Mouse (Mus musculus) stomach, postnatal 0 days (tissue): ENCODE data around the gene Naaladl2. TPM values are rescaled to one million over a fixed set of nuclear protein-coding genes. Genes with fewer than 3 reads are reported as not detected.

Source experiments
- ATAC-seq: fragments of 200-750 bp; cut with Nextera tagmentation; 2 replicates; pipeline ENCODE4 v1.8.0; 2017; ENCODE audit not compliant: low FRiP score, low TSS enrichment
- DNase-seq: peaks from one replicate; pipeline ENCODE4 v3.0.0-alpha.2; 2016; ENCODE audit warnings: low spot score
- H3K27ac ChIP-seq: fragments of 300-500 bp; sonication (generic); replicated peaks from 2 replicates; pipeline ENCODE4 v1.5.1; 2014; ENCODE audit warnings: mild to moderate bottlenecking, control low read depth
- H3K27me3 ChIP-seq: fragments of 300-500 bp; sonication (generic); 2 replicates; pipeline ENCODE4 v1.6.1; 2014; ENCODE audit warnings: low read length; ENCODE audit not compliant: control insufficient read depth, insufficient read depth
- H3K36me3 ChIP-seq: fragments of 300-500 bp; sonication (generic); 2 replicates; pipeline ENCODE4 v1.6.1; 2014; ENCODE audit warnings: low read length, mixed read lengths; ENCODE audit not compliant: control insufficient read depth, insufficient read depth
- H3K4me1 ChIP-seq: fragments of 300-500 bp; sonication (generic); replicated peaks from 2 replicates; pipeline ENCODE4 v1.6.1; 2014; ENCODE audit warnings: antibody characterized with exemption; ENCODE audit not compliant: control insufficient read depth, insufficient read depth
- H3K4me2 ChIP-seq: fragments of 300-500 bp; sonication (generic); replicated peaks from 2 replicates; pipeline ENCODE4 v1.6.1; 2014; ENCODE audit warnings: low read depth, mild to moderate bottlenecking, control low read depth, moderate library complexity
- H3K4me3 ChIP-seq: fragments of 300-500 bp; sonication (generic); 2 replicates; pipeline ENCODE4 v1.5.1; 2014; ENCODE audit warnings: low read depth, low read length, control low read depth
- H3K9ac ChIP-seq: fragments of 300-500 bp; sonication (generic); 2 replicates; pipeline ENCODE4 v1.6.1; 2014; ENCODE audit warnings: mild to moderate bottlenecking, low read length, control low read depth, mixed read lengths
- H3K9me3 ChIP-seq: fragments of 300-500 bp; sonication (generic); 2 replicates; pipeline ENCODE4 v1.6.1; 2016; ENCODE audit warnings: low read length; ENCODE audit not compliant: control insufficient read depth
- CTCF ChIP-seq: IDR thresholded peaks from 2 replicates; pipeline ENCODE4 v1.5.1; 2016; ENCODE audit warnings: antibody characterized with exemption, low read depth, mild to moderate bottlenecking, moderate library complexity
- EP300 ChIP-seq: optimal IDR thresholded peaks from 2 replicates; pipeline ENCODE3; 2016; ENCODE audit warnings: antibody characterized with exemption
- WGBS: fragments of 180-500 bp; shearing (Covaris S2); extraction: QIAGEN DNeasy Blood & Tissue Kit; methylation state at CpG from one replicate; pipeline ENCODE4 v1.1.7; 2014; 5-methylcytosine and 5-hydroxymethylcytosine counted together
- polyA plus RNA-seq: library from polyadenylated mRNA; unstranded; fragments of >200 nt; fragmentation: Nextera tagmentation; extraction: Ambion mirVana; gene quantifications from 2 replicates; pipeline ENCODE4 v1.2.1, GENCODE M21; 2015

Naaladl2 gene
- polyA plus RNA-seq, 1 experiment from 2014 or later = 5.9 TPM

DNA sequence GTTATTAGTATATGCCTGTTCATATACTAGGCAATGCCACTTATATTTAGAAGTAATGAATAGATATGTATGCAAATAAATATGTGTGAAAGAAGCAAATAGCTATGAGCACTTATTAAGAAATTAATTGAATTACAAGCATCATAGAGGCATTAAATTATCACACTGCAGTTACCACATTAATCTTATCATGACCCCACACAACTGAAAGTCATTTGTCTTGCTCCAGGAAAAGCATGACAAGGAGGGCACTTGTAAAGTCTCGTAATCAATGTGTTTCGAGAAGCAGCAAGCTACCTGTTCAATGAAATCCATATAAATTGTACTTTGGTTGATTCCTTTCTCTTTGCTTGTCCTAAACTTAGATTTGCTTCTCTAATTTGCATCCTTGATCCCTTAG, 1030.7 kb downstream of the Naaladl2 start:
- H3K36me3 ChIP-seq = no peaks in the 10 kb centered on the region
- 66% methylated on average over 2 of the region's 2 CpGs for WGBS
- H3K4me3 ChIP-seq = no peak overlapping the region
- no peak overlapping the region for H3K4me2 ChIP-seq
- TF ChIP-seq EP300 (no peak), CTCF (no peak)
- ATAC-seq (no peak), DNase-seq (no peak)
- H3K27ac ChIP-seq = no peak overlapping the region
- no peak overlapping the region for H3K9ac ChIP-seq
- H3K4me1 ChIP-seq = no peaks in the 10 kb centered on the region
- H3K27me3 ChIP-seq = no peaks in the 10 kb centered on the region
- no peaks in the 10 kb centered on the region for H3K9me3 ChIP-seq

DNA sequence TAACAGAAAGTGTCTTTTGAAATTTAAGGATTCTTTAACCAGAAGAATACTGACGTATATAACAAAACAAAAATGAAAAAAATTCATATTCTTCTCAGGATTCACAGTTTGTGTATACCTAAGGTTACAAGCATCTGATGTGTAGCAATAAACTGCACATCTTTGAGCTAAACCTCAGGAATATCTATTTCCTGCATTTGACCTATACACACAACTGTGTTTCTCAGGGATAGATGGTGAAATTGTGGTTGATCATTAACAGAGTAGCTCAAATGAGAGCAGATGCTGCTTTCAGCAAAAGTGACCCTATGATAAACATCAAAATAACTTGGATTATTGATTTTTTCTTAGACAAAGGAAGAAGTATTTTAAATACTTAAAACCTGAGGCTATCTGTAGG, 1037.7 kb downstream of the Naaladl2 start:
- TF ChIP-seq CTCF = no peak
- TF ChIP-seq EP300 = no peak
- Histone ChIP-seq H3K4me2 (no peak overlapping the region), H3K4me3 (no peak overlapping the region), H3K9ac (no peak overlapping the region), H3K27me3 (no peaks in the 10 kb centered on the region), H3K9me3 (no peaks in the 10 kb centered on the region), H3K36me3 (no peaks in the 10 kb centered on the region), H3K4me1 (no peaks in the 10 kb centered on the region), H3K27ac (no peak overlapping the region)
- WGBS = 80% methylated on average over 1 of the region's 1 CpGs
- ATAC-seq = no peak
- no peak for DNase-seq

DNA sequence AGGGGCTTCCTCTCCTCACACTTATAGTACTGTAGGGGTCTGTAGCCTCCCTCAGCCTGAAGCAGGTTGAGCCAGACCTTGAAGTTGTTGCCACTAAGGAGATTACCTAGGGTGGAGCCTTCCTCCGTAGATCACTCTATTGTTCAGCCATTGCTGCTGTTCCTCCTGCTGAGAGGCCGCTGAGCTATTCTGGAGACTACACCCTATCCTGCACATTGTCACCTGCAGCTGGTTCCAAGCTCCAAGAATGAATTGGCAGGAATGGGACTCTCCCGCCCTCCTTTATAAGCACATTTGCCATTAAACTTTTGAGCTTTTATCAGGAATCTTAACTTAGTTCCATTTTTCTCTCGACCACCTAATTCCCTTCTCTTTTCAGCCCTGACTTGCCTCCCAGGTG, 1064.3 kb downstream of the Naaladl2 start:
- ATAC-seq (no peak), DNase-seq (no peak)
- TF ChIP-seq CTCF (no peak), EP300 (no peak)
- Histone ChIP-seq H3K36me3 (no peaks in the 10 kb centered on the region), H3K27me3 (no peaks in the 10 kb centered on the region), H3K4me2 (no peak overlapping the region), H3K4me1 (no peaks in the 10 kb centered on the region), H3K27ac (no peak overlapping the region), H3K4me3 (no peak overlapping the region), H3K9me3 (no peaks in the 10 kb centered on the region), H3K9ac (no peak overlapping the region)
- 52% methylated on average over 4 of the region's 4 CpGs for WGBS

DNA sequence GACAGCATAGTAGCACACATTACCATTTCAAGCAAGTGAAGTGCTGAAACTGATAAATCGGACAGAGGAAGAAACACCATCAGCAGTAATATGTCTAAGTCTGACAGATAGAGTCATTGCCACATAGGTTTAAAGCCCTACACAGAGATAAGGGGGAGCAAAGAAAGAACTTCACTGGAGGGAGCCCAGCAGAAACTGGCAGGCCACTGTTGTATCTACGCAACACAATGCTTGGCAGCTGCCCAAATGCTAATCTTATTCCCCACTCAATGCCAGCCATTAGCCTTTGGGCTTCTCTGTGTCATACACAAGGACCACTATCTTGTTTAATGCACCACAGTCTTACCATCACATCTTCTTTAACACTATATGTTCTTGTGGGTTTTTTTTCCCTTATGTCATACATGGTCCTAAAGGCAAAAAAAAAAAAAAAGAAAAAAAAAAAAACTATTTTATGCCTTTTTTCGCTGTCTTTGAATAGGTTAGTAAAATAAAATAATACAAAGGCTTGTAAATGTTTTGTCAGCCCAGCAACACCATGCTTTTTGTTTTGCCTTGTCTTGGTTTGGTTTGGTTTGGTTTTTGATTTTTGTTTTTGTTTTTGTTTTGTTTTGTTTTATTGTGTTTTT, 1072.8 kb downstream of the Naaladl2 start:
- WGBS = 44% methylated on average over 3 of the region's 3 CpGs
- no peaks in the 10 kb centered on the region for H3K4me1 ChIP-seq
- ATAC-seq (no peak), DNase-seq (no peak)
- H3K27ac ChIP-seq = no peak overlapping the region
- no peaks in the 10 kb centered on the region for H3K36me3 ChIP-seq
- H3K4me3 ChIP-seq = no peak overlapping the region
- H3K9ac ChIP-seq = no peak overlapping the region
- no peaks in the 10 kb centered on the region for H3K27me3 ChIP-seq
- no peaks in the 10 kb centered on the region for H3K9me3 ChIP-seq
- TF ChIP-seq CTCF (no peak), EP300 (no peak)
- H3K4me2 ChIP-seq = no peak overlapping the region

DNA sequence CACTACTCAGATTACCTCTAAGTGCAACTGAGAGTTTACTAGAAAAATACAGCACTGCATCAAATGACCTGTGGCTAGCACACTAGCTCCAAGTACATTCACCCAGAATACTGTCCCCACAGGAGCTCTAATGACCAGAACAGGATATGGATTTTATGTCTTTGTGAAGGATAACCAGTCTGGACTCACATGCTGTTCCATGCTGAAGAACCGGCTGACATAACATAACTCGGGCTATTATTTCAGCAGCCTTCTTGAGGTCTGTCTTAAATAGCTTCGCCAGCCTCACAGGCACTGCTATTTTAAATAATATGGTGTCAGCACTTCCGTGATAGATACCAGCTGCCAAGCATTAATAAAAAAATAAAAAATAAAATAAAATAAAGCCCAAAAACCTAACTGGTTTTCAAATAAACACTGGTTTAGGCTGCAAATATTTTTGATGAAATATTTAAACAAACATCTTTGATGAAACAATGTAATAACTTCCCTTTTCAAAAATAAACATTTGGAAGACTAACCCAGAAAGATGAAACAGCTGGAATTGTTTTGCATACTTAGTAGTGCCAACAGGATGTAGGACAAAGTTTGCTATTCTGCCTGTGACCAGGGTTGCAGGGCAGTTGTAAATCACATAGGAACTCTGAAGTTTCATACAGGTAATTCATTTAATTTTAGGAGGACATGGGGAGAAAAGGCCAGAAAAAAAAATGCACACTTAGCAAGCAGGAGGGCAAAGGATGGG, 1073.5 kb downstream of the Naaladl2 start:
- no peak overlapping the region for H3K27ac ChIP-seq
- DNase-seq (no peak), ATAC-seq (no peak)
- no peak overlapping the region for H3K4me3 ChIP-seq
- H3K9ac ChIP-seq = no peak overlapping the region
- H3K9me3 ChIP-seq = no peaks in the 10 kb centered on the region
- TF ChIP-seq CTCF (no peak), EP300 (no peak)
- H3K27me3 ChIP-seq = no peaks in the 10 kb centered on the region
- H3K4me2 ChIP-seq = no peak overlapping the region
- no peaks in the 10 kb centered on the region for H3K36me3 ChIP-seq
- no peaks in the 10 kb centered on the region for H3K4me1 ChIP-seq
- WGBS = 50% methylated on average over 4 of the region's 4 CpGs

DNA sequence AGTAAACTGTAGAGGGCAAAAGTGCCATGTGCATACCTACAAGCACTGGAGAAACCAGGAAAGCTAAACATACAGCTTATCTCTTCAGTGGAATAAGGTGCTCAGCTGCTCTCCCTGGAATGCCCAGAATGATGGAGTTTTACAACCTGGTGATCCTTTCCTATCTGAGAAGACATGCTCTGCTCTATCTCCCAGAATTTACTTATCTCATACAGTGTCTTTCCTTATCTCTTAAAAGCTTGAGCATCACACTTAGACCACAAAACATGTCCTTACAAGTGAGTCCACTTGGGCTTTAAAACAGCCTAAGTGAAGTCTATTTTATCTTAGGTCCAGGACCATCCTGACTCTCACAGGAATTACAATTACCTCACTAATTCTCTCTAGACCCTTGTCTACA, 1095.8 kb downstream of the Naaladl2 start:
- ATAC-seq (no peak), DNase-seq (no peak)
- H3K9ac ChIP-seq = no peak overlapping the region
- H3K27me3 ChIP-seq = no peaks in the 10 kb centered on the region
- H3K9me3 ChIP-seq = no peaks in the 10 kb centered on the region
- H3K4me2 ChIP-seq = no peak overlapping the region
- no peaks in the 10 kb centered on the region for H3K36me3 ChIP-seq
- no peak overlapping the region for H3K4me3 ChIP-seq
- no peak overlapping the region for H3K27ac ChIP-seq
- TF ChIP-seq CTCF = no peak
- TF ChIP-seq EP300 = no peak
- H3K4me1 ChIP-seq = no peaks in the 10 kb centered on the region
